Mouse (Mus musculus): Measurements from ENCODE around the gene Hes7.

GRCm38 (mm10) chr11:69089616-69090290 lies 30.5 kb upstream of the Hes7 start:
- no peak for TF ChIP-seq CTCF (IDR thresholded peaks at IDR 0.05; ENCODE audit: low read depth)
- TF ChIP-seq EP300 (IDR thresholded peaks at IDR 0.05; ENCODE audit: low read depth): no peak

Measured in liver, embryonic 14.5 days (tissue).